10 mouse cellular contexts compared by ENCODE assay signal in genomic region chr10:19578409-19578986, GRCm38 (mm10). TPM values are rescaled to one million over a fixed set of nuclear protein-coding genes. Genes with fewer than 3 reads are reported as not detected.
DNase-seq lines count a peak whose midpoint lies in the region; ATAC-seq and TF ChIP-seq lines count a peak whose summit lies in the region.
"Had no signal": no experiment of that assay in that cellular context is flagged by ENCODE, and none has a peak within 500 bp of the region (broad histone marks: within the 10 kb centered on the region; RNA-seq: fewer than 3 reads in every experiment).

No protein-coding gene starts in this region.

- no peaks in the 10 kb centered on the region for H3K36me3 ChIP-seq in heart, embryonic 13.5 days
- no peaks in the 10 kb centered on the region for H3K36me3 ChIP-seq in thymus, adult 2 months (ENCODE audit: control insufficient read depth, insufficient read depth, low read length)

- no peak for ATAC-seq in heart, embryonic 13.5 days (ENCODE audit: extremely low read depth, insufficient number of reproducible peaks, low FRiP score, low TSS enrichment)
- no peak for ATAC-seq in erythroid progenitor cell, adult 5-6 weeks (replicated peaks; ENCODE audit: low FRiP score, poor library complexity, severe bottlenecking)

- no peak for TF ChIP-seq CTCF in thymus, adult 2 months (IDR thresholded peaks at IDR 0.05; ENCODE audit: borderline replicate concordance, control insufficient read depth, extremely low read depth, insufficient read depth, low read length, poor library complexity)

- TF ChIP-seq POLR2A in thymus, adult 2 months (IDR thresholded peaks at IDR 0.05; ENCODE audit: control insufficient read depth, extremely low read depth, insufficient read depth, low read length, poor library complexity): no peak

- no peak for DNase-seq in heart, adult 8-10 months (ENCODE audit: low spot score)
- no peak for DNase-seq in thymus, adult 2 months
- no peak for DNase-seq in thymus, adult 18-20 months
- peak; percentile 90 for DNase-seq in induced T-regulatory cell, adult 2 months (ENCODE audit: low read depth)
- peak; percentile 57 for DNase-seq in right cerebral cortex, postnatal 4 days
- DNase-seq in embryo, embryonic 10 days (ENCODE audit: low spot score): no peak

- peaks cover 9% of the 10 kb centered on the region for H3K4me1 ChIP-seq in heart, embryonic 13.5 days
- peaks cover 10% of the 10 kb centered on the region for H3K4me1 ChIP-seq in thymus, adult 2 months (replicated peaks; ENCODE audit: control insufficient read depth, insufficient read depth, low read length)

- no peaks in the 10 kb centered on the region for H3K27me3 ChIP-seq in heart, embryonic 13.5 days (replicated peaks)
- H3K27me3 ChIP-seq in thymus, adult 2 months (ENCODE audit: control insufficient read depth, insufficient read depth, low read length): no peaks in the 10 kb centered on the region

- no peak overlapping the region for H3K4me3 ChIP-seq in heart, embryonic 13.5 days
- H3K4me3 ChIP-seq in thymus, adult 2 months (ENCODE audit: control insufficient read depth, insufficient read depth, low read length): no peak overlapping the region

- H3K4me2 ChIP-seq in heart, embryonic 13.5 days: 0 out of 2 replicates have a peak overlapping the region, but pooled peaks have one; percentile 16

- 62% methylated on average over 9 of the region's 9 CpGs for WGBS in heart, embryonic 13.5 days
- WGBS in thymus, adult 2 months: 40% methylated on average over 9 of the region's 9 CpGs

- no peak overlapping the region for H3K27ac ChIP-seq in heart, embryonic 13.5 days (replicated peaks)
- H3K27ac ChIP-seq in thymus, adult 2 months (ENCODE audit: control insufficient read depth, insufficient read depth, low read length): peak overlapping the region; percentile 61
- H3K27ac ChIP-seq: liver, embryonic 14.5 days had no signal

- H3K9me3 ChIP-seq in heart, embryonic 13.5 days: no peaks in the 10 kb centered on the region

- H3K9ac ChIP-seq in heart, embryonic 13.5 days: no peak overlapping the region
- H3K9ac ChIP-seq: liver, embryonic 14.5 days had no signal

RNA-seq across cellular contexts. Expression of gene Ifngr1, which starts 13.3 kb away (rescaled TPM):
- 32.8 and 33.3 TPM in 2 replicates for polyA plus RNA-seq in heart, embryonic 13.5 days (2015; fragmentation: Nextera tagmentation; extraction: Ambion mirVana)
- 10 to 100 TPM; 38.6 to 45.7 (median 39.3) TPM for total RNA-seq in heart, adult 8-10 months (2022)
- 151 and 205 TPM in 2 replicates for polyA plus RNA-seq in thymus, adult 2 months (2012; rRNA removed)
- total RNA-seq in erythroid progenitor cell, adult 5-6 weeks (2015; ENCODE audit: low replicate concordance): 58.3 and 86.9 TPM in 2 replicates
- total RNA-seq in erythroid progenitor cell, adult 5-6 weeks (2017; ENCODE audit: low replicate concordance): 36.6 and 37.5 TPM in 2 replicates

RNA-seq across cellular contexts. Expression of gene Il22ra2, which starts 43.3 kb away (rescaled TPM):
- not detected in 2 replicates for polyA plus RNA-seq in heart, embryonic 13.5 days (2015; fragmentation: Nextera tagmentation; extraction: Ambion mirVana)
- not detected for total RNA-seq in heart, adult 8-10 months (2022)
- 0.11 TPM in 1 of 2 replicates, not detected in the other for polyA plus RNA-seq in thymus, adult 2 months (2012; rRNA removed)
- not detected in 2 replicates for total RNA-seq in erythroid progenitor cell, adult 5-6 weeks (2015; ENCODE audit: low replicate concordance)
- total RNA-seq in erythroid progenitor cell, adult 5-6 weeks (2017; ENCODE audit: low replicate concordance): 0.64 TPM in 1 of 2 replicates, not detected in the other
- polyA plus RNA-seq: frontal cortex, adult 2 months had no signal

Comparison
In these comparisons a context has a peak if more than half of its experiments do, and no peak if none do; other contexts are left out.
1. DNase-seq: peak in induced T-regulatory cell, adult 2 months (single experiment) and right cerebral cortex, postnatal 4 days (single experiment); none in heart, adult 8-10 months (single experiment), thymus, adult 2 months (single experiment), thymus, adult 18-20 months (0 of 2) and embryo, embryonic 10 days (single experiment).